Mouse (Mus musculus) spleen, adult 2 months (tissue): ENCODE results near the gene Dbx1.

ENCODE experiments used
- CTCF ChIP-seq: fragments of 200-500 bp; IDR thresholded peaks from 2 replicates; pipeline ENCODE4 v1.5.1; 2011; ENCODE audit warnings: mild to moderate bottlenecking, inconsistent platforms; ENCODE audit not compliant: insufficient read depth, insufficient read length, insufficient replicate concordance; ENCODE audit errors: extremely low read depth
- POLR2A ChIP-seq: fragments of 200-500 bp; IDR thresholded peaks from 2 replicates; pipeline ENCODE4 v1.6.1; 2011; ENCODE audit warnings: low read depth, low read length, inconsistent platforms

DNA sequence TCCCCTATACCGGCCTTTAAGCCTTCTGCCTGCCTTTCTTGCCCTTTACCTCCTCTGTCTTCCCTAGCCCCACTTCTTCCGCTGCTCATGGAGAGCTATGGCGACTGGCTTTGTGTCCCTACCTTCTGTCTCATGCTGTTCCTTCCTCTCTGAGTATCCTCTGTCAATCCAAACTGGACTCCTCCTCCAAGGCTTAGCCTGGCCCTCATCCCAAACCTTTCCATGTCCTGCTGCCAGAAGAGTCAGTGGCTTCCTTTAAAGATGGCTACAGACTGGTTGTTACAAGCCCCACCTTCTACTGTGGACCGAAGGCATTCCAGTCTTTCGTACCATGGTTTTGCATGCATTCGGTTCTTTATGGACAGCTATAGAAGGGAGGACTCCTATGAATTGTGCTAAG is 53.5 kb downstream of the Dbx1 start:
- TF ChIP-seq CTCF (no peak), POLR2A (no peak)
